Mouse (Mus musculus) erythroblast, adult 5-6 weeks (primary cell): ENCODE results near the gene Gm28372. TPM values are rescaled to one million over a fixed set of nuclear protein-coding genes. Genes with fewer than 3 reads are reported as not detected.

ENCODE experiments used
- ATAC-seq: replicated peaks from 2 replicates; pipeline ENCODE4 v1.8.0; 2016; ENCODE audit warnings: moderate number of reproducible peaks, mild to moderate bottlenecking, moderate TSS enrichment, inconsistent platforms; ENCODE audit not compliant: poor library complexity, low FRiP score, severe bottlenecking
- total RNA-seq, 2 experiments: library from RNA; stranded (forward) in 1 of 2; stranded (reverse) in 1 of 2; fragments of 150-400 nt in 1 of 2; fragments of 200-764, 138-1000 nt in 1 of 2; gene quantifications; 2 replicates each; pipeline versions ENCODE4 v1.2.3 to v1.2.4; 2015 to 2017; ENCODE audit warnings: low replicate concordance in 2 of 2

Gm28372 gene
- total RNA-seq, 2 experiments from 2014 or later, result not detected

- ATAC-seq, result no peak
Measured at GRCm38 (mm10) chr2:130408194-130408593, 3.2 kb downstream of the Gm28372 start.

GRCm38 (mm10) chr2:130411558-130412495 lies 6.8 kb downstream of the Gm28372 start:
- ATAC-seq, result peak; percentile 73; the same call in 1 of the 2 replicates

GRCm38 (mm10) chr2:130412775-130413174 lies 7.7 kb downstream of the Gm28372 start:
- no peak for ATAC-seq

GRCm38 (mm10) chr2:130414094-130414856 lies 9.2 kb downstream of the Gm28372 start:
- no peak for ATAC-seq

- ATAC-seq, result no peak
Measured at GRCm38 (mm10) chr2:130421781-130422620, 17.0 kb downstream of the Gm28372 start.

GRCm38 (mm10) chr2:130423397-130424125 lies 18.5 kb downstream of the Gm28372 start:
- ATAC-seq, result peak; percentile 64

GRCm38 (mm10) chr2:130424126-130424853 lies 19.3 kb downstream of the Gm28372 start, which contains the start of the genes Vps16 and Pced1a:
TSS of gene Vps16 (plus strand) at chr2:130424339.
TSS of gene Pced1a (minus strand) at chr2:130424701.
- ATAC-seq, result peak; percentile 91

- no peak for ATAC-seq
Measured at GRCm38 (mm10) chr2:130425112-130425511, 20.1 kb downstream of the Gm28372 start.

- no peak for ATAC-seq
Measured at GRCm38 (mm10) chr2:130429851-130430250, 24.8 kb downstream of the Gm28372 start.

- no peak for ATAC-seq
Measured at GRCm38 (mm10) chr2:130430484-130430883, 25.4 kb downstream of the Gm28372 start.

- ATAC-seq, result no peak
Measured at GRCm38 (mm10) chr2:130432157-130432556, 27.1 kb downstream of the Gm28372 start.

- ATAC-seq, result peak; percentile 71
Measured at GRCm38 (mm10) chr2:130433152-130433551, 28.1 kb downstream of the Gm28372 start.

GRCm38 (mm10) chr2:130436769-130437168 lies 31.7 kb downstream of the Gm28372 start:
- ATAC-seq, result no peak

- no peak for ATAC-seq
Measured at GRCm38 (mm10) chr2:130438861-130439260, 33.8 kb downstream of the Gm28372 start.

- ATAC-seq, result no peak
Measured at GRCm38 (mm10) chr2:130439840-130440480, 34.9 kb downstream of the Gm28372 start.

- ATAC-seq, result peak; percentile 73
Measured at GRCm38 (mm10) chr2:130442162-130442561, 37.1 kb downstream of the Gm28372 start.

- ATAC-seq, result no peak
Measured at GRCm38 (mm10) chr2:130448449-130448848, 43.4 kb downstream of the Gm28372 start.
